Mouse (Mus musculus) heart, adult 8-10 months (tissue): Measurements from ENCODE around the gene Slc38a1. TPM values are rescaled to one million over a fixed set of nuclear protein-coding genes. Genes with fewer than 3 reads are reported as not detected.

Source experiments
- DNase-seq: peaks from one replicate; pipeline ENCODE4 v3.0.0; 2022; ENCODE audit warnings: low spot score
- total RNA-seq, 4 experiments: library from RNA; stranded (reverse); gene quantifications; 2 replicates each; pipeline ENCODE4 v1.2.4; 2022

Gene Slc38a1
- total RNA-seq, 4 experiments from 2014 or later = 3.5 to 7.9 (median 6.1) TPM

GRCm38 (mm10) chr15:96617555-96617954 is 25.2 kb downstream of the Slc38a1 start:
- DNase-seq = no peak

- DNase-seq = no peak
Observed at GRCm38 (mm10) chr15:96608671-96609070, 34.0 kb downstream of the Slc38a1 start.

GRCm38 (mm10) chr15:96607422-96607821 is 35.3 kb downstream of the Slc38a1 start:
- no peak for DNase-seq

GRCm38 (mm10) chr15:96604282-96604681 is 38.4 kb downstream of the Slc38a1 start:
- peak; percentile 56 for DNase-seq

- DNase-seq = no peak
Observed at GRCm38 (mm10) chr15:96602043-96602442, 40.7 kb downstream of the Slc38a1 start.

- DNase-seq = no peak
Observed at GRCm38 (mm10) chr15:96599852-96600781, 42.6 kb downstream of the Slc38a1 start.

- no peak for DNase-seq
Observed at GRCm38 (mm10) chr15:96598888-96599578, 43.7 kb downstream of the Slc38a1 start.

- no peak for DNase-seq
Observed at GRCm38 (mm10) chr15:96597116-96597515, 45.6 kb downstream of the Slc38a1 start.

GRCm38 (mm10) chr15:96594316-96594715 is 48.4 kb downstream of the Slc38a1 start:
- no peak for DNase-seq

- no peak for DNase-seq
Observed at GRCm38 (mm10) chr15:96593866-96594265, 48.8 kb downstream of the Slc38a1 start.

GRCm38 (mm10) chr15:96593457-96593856 is 49.3 kb downstream of the Slc38a1 start:
- DNase-seq = no peak

GRCm38 (mm10) chr15:96592976-96593375 is 49.7 kb downstream of the Slc38a1 start:
- DNase-seq = no peak

GRCm38 (mm10) chr15:96591876-96592417 is 50.8 kb downstream of the Slc38a1 start:
- DNase-seq = no peak

- no peak for DNase-seq
Observed at GRCm38 (mm10) chr15:96588996-96589657, 53.6 kb downstream of the Slc38a1 start.

- DNase-seq = no peak
Observed at GRCm38 (mm10) chr15:96587998-96588397, 54.7 kb downstream of the Slc38a1 start.

- no peak for DNase-seq
Observed at GRCm38 (mm10) chr15:96583371-96584008, 59.2 kb downstream of the Slc38a1 start.

- DNase-seq = no peak
Observed at GRCm38 (mm10) chr15:96576998-96577397, 65.7 kb downstream of the Slc38a1 start.

GRCm38 (mm10) chr15:96568983-96569363 is 73.7 kb downstream of the Slc38a1 start:
- no peak for DNase-seq

GRCm38 (mm10) chr15:96568271-96568982 is 74.3 kb downstream of the Slc38a1 start:
- DNase-seq = peak; percentile 51

GRCm38 (mm10) chr15:96566850-96567271 is 75.9 kb downstream of the Slc38a1 start:
- peak; percentile 16 for DNase-seq

- DNase-seq = no peak
Observed at GRCm38 (mm10) chr15:96563852-96564251, 78.9 kb downstream of the Slc38a1 start.
